Mouse (Mus musculus) heart, adult 11 months (tissue): Measurements from ENCODE around the gene Cnr2.

Experiments used
- DNase-seq: peaks from one replicate; pipeline ENCODE4 v3.0.0; 2022

Gene Cnr2

GRCm38 (mm10) chr4:135876583-135877020 is 18.6 kb upstream of the Cnr2 start:
- peak; percentile 99 for DNase-seq

GRCm38 (mm10) chr4:135877742-135878141 is 17.5 kb upstream of the Cnr2 start:
- peak; percentile 89 for DNase-seq

- peak; percentile 79 for DNase-seq
Measured at GRCm38 (mm10) chr4:135879021-135879420, 16.2 kb upstream of the Cnr2 start.

- DNase-seq, result peak; percentile 78
Measured at GRCm38 (mm10) chr4:135880018-135880417, 15.2 kb upstream of the Cnr2 start.

- no peak for DNase-seq
Measured at GRCm38 (mm10) chr4:135880576-135880975, 14.6 kb upstream of the Cnr2 start.

GRCm38 (mm10) chr4:135882023-135882422 is 13.2 kb upstream of the Cnr2 start:
- DNase-seq, result no peak

GRCm38 (mm10) chr4:135883401-135883851 is 11.8 kb upstream of the Cnr2 start:
- DNase-seq, result peak; percentile 89

GRCm38 (mm10) chr4:135883881-135884516 is 11.2 kb upstream of the Cnr2 start:
- DNase-seq, result peak; percentile 80

- peak; percentile 86 for DNase-seq
Measured at GRCm38 (mm10) chr4:135884531-135884930, 10.7 kb upstream of the Cnr2 start.

GRCm38 (mm10) chr4:135885676-135886075 is 9.5 kb upstream of the Cnr2 start:
- peak; percentile 94 for DNase-seq

GRCm38 (mm10) chr4:135886184-135886583 is 9.0 kb upstream of the Cnr2 start:
- peak; percentile 83 for DNase-seq

- peak; percentile 83 for DNase-seq
Measured at GRCm38 (mm10) chr4:135888448-135889057, 6.6 kb upstream of the Cnr2 start.

GRCm38 (mm10) chr4:135889146-135889883 is 5.9 kb upstream of the Cnr2 start:
- DNase-seq, result peak; percentile 68

- peak; percentile 97 for DNase-seq
Measured at GRCm38 (mm10) chr4:135889884-135890283, 5.3 kb upstream of the Cnr2 start.

- DNase-seq, result peak; percentile 62
Measured at GRCm38 (mm10) chr4:135891539-135891938, 3.7 kb upstream of the Cnr2 start.

GRCm38 (mm10) chr4:135892884-135893283 is 2.3 kb upstream of the Cnr2 start:
- no peak for DNase-seq

- DNase-seq, result no peak
Measured at GRCm38 (mm10) chr4:135896157-135896556, 963 bp downstream of the Cnr2 start.

GRCm38 (mm10) chr4:135898380-135899049 is 3.3 kb downstream of the Cnr2 start:
- DNase-seq, result peak; percentile 95

GRCm38 (mm10) chr4:135899050-135899448 is 3.9 kb downstream of the Cnr2 start:
- no peak for DNase-seq

- peak; percentile 93 for DNase-seq
Measured at GRCm38 (mm10) chr4:135900008-135900407, 4.8 kb downstream of the Cnr2 start.

GRCm38 (mm10) chr4:135902606-135903242 is 7.5 kb downstream of the Cnr2 start:
- DNase-seq, result no peak

- DNase-seq, result no peak
Measured at GRCm38 (mm10) chr4:135904810-135905209, 9.6 kb downstream of the Cnr2 start.

- DNase-seq, result no peak
Measured at GRCm38 (mm10) chr4:135906633-135907032, 11.4 kb downstream of the Cnr2 start.
